In genomic region chr11:33827085-33827828, GRCm38 (mm10) we compare ENCODE assay signal across 11 mouse cellular contexts.
DNase-seq lines count a peak whose midpoint lies in the region; ATAC-seq and TF ChIP-seq lines count a peak whose summit lies in the region.
"Had no signal": no experiment of that assay in that cellular context is flagged by ENCODE, and none has a peak within 500 bp of the region (broad histone marks: within the 10 kb centered on the region; RNA-seq: fewer than 3 reads in every experiment).

No protein-coding gene starts in this region.

- H3K9ac ChIP-seq in hindbrain, embryonic 14.5 days, result no peak overlapping the region; the same call in 1 of the 2 replicates
- H3K9ac ChIP-seq in stomach, postnatal 0 days (ENCODE audit: low read length), result no peak overlapping the region
- H3K9ac ChIP-seq: liver, embryonic 13.5 days had no signal

- no peaks in the 10 kb centered on the region for H3K9me3 ChIP-seq in hindbrain, embryonic 14.5 days (ENCODE audit: control insufficient read depth, low read length)
- no peaks in the 10 kb centered on the region for H3K9me3 ChIP-seq in stomach, postnatal 0 days (ENCODE audit: control insufficient read depth, low read length)
- H3K9me3 ChIP-seq: liver, embryonic 13.5 days; megakaryocyte, embryonic 14.5 days had no signal

- H3K4me1 ChIP-seq in hindbrain, embryonic 14.5 days (replicated peaks; ENCODE audit: control insufficient read depth, insufficient read depth, low read length), result peaks cover 30% of the 10 kb centered on the region
- peaks cover 48% of the 10 kb centered on the region for H3K4me1 ChIP-seq in olfactory bulb, adult 2 months (ENCODE audit: control insufficient read depth, insufficient read depth, low read length)
- H3K4me1 ChIP-seq in stomach, postnatal 0 days (replicated peaks; ENCODE audit: control insufficient read depth, insufficient read depth), result no peaks in the 10 kb centered on the region
- H3K4me1 ChIP-seq: liver, embryonic 13.5 days; megakaryocyte, embryonic 14.5 days had no signal

- peak; percentile 73; the same call in 1 of the 2 replicates for ATAC-seq in hindbrain, embryonic 14.5 days (ENCODE audit: low FRiP score)
- ATAC-seq in stomach, postnatal 0 days (ENCODE audit: low FRiP score, low TSS enrichment), result no peak
- ATAC-seq: CD4-positive, CD25-positive, alpha-beta regulatory T cell, adult 4 months had no signal

- intact Hi-C loops in left cerebral cortex, postnatal 4 days (cut with DNase I), result no loop called here
- intact Hi-C loops in left cerebral cortex, postnatal 36 days (cut with DNase I), result no loop called here

- H3K4me2 ChIP-seq in hindbrain, embryonic 14.5 days (replicated peaks), result no peak overlapping the region; the same call in 1 of the 2 replicates
- H3K4me2 ChIP-seq in stomach, postnatal 0 days (replicated peaks; ENCODE audit: low read depth), result no peak overlapping the region
- H3K4me2 ChIP-seq: liver, embryonic 13.5 days had no signal

- H3K27ac ChIP-seq in hindbrain, embryonic 14.5 days, result peak overlapping the region; percentile 78
- peak overlapping the region; percentile 71 for H3K27ac ChIP-seq in olfactory bulb, adult 2 months (ENCODE audit: insufficient read depth, low read depth, low read length)
- no peak overlapping the region for H3K27ac ChIP-seq in stomach, postnatal 0 days (replicated peaks)
- H3K27ac ChIP-seq: liver, embryonic 13.5 days had no signal

- TF ChIP-seq POLR2A in olfactory bulb, adult 2 months (IDR thresholded peaks at IDR 0.05; ENCODE audit: insufficient read depth, low read depth, low read length), result no peak

- no peaks in the 10 kb centered on the region for H3K36me3 ChIP-seq in hindbrain, embryonic 14.5 days (replicated peaks; ENCODE audit: control insufficient read depth, insufficient read depth)
- H3K36me3 ChIP-seq in stomach, postnatal 0 days (ENCODE audit: control insufficient read depth, insufficient read depth, low read length), result no peaks in the 10 kb centered on the region
- H3K36me3 ChIP-seq: liver, embryonic 13.5 days had no signal

- H3K4me3 ChIP-seq in hindbrain, embryonic 14.5 days (replicated peaks; ENCODE audit: low read length), result no peak overlapping the region
- H3K4me3 ChIP-seq in olfactory bulb, adult 2 months (ENCODE audit: insufficient read depth, low read depth, low read length), result no peak overlapping the region
- H3K4me3 ChIP-seq in stomach, postnatal 0 days (ENCODE audit: low read depth, low read length), result no peak overlapping the region
- H3K4me3 ChIP-seq: liver, embryonic 13.5 days; megakaryocyte, embryonic 14.5 days had no signal

- no peaks in the 10 kb centered on the region for H3K27me3 ChIP-seq in hindbrain, embryonic 14.5 days (ENCODE audit: control insufficient read depth, insufficient read depth, low read length)
- no peaks in the 10 kb centered on the region for H3K27me3 ChIP-seq in stomach, postnatal 0 days (ENCODE audit: control insufficient read depth, insufficient read depth, low read length)
- H3K27me3 ChIP-seq: liver, embryonic 13.5 days; megakaryocyte, embryonic 14.5 days had no signal

- TF ChIP-seq EP300 in stomach, postnatal 0 days (optimal IDR thresholded peaks at IDR 0.05), result no peak

- DNase-seq in left cerebral cortex, postnatal 4 days, result peak; percentile 83
- DNase-seq in left cerebral cortex, postnatal 36 days (ENCODE audit: low spot score in 2 of 2), result no peak
- peak; percentile 78 for DNase-seq in cerebellum, adult 9-11 months
- peak; percentile 61 for DNase-seq in hindbrain, embryonic 14.5 days (ENCODE audit: low spot score)
- no peak for DNase-seq in layer of hippocampus, adult 9-10 months (ENCODE audit: low spot score)
- no peak for DNase-seq in spleen, postnatal 4 days (ENCODE audit: low spot score in 2 of 2)
- DNase-seq in stomach, postnatal 0 days (ENCODE audit: low spot score), result no peak
- DNase-seq: liver, embryonic 13.5 days had no signal

- TF ChIP-seq CTCF in olfactory bulb, adult 2 months (IDR thresholded peaks at IDR 0.05; ENCODE audit: insufficient read depth, low read depth, low read length), result no peak
- TF ChIP-seq CTCF in stomach, postnatal 0 days (IDR thresholded peaks at IDR 0.05; ENCODE audit: low read depth), result no peak

- 30% methylated on average over 12 of the region's 12 CpGs for WGBS in hindbrain, embryonic 14.5 days
- 31% methylated on average over 12 of the region's 12 CpGs for WGBS in olfactory bulb, adult 2 months
- WGBS in stomach, postnatal 0 days, result 51% methylated on average over 12 of the region's 12 CpGs

Comparison
In these comparisons a context has a peak if more than half of its experiments do, and no peak if none do; other contexts are left out.
1. DNase-seq: peak in left cerebral cortex, postnatal 4 days (single experiment), cerebellum, adult 9-11 months (single experiment) and hindbrain, embryonic 14.5 days (single experiment); none in left cerebral cortex, postnatal 36 days (0 of 2), layer of hippocampus, adult 9-10 months (single experiment), spleen, postnatal 4 days (0 of 2) and stomach, postnatal 0 days (single experiment).